Comparison of ENCODE assay signal across 9 mouse cellular contexts in the genomic region with DNA sequence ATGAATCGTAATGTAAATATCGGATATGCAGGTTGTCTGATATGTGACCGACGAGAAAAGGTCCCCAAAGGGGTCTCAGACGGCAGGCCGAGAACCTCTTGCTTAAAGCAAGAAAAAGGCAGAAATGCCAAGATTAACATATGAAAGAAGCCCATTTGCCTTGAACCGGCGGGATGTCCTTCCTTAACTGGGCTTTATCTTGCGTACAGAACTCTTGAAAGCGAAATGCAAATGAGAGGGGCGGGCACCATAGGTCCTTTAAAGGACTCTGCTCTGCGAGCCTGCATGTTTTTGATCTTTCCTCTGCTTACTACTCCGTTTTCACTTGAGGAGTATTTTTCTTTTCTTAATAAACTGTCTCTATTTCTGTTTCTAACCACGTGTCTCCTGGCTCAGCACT. TPM values are rescaled to one million over a fixed set of nuclear protein-coding genes. Genes with fewer than 3 reads are reported as not detected.
DNase-seq lines count a peak whose midpoint lies in the region; ATAC-seq and TF ChIP-seq lines count a peak whose summit lies in the region.
"Had no signal": no experiment of that assay in that cellular context is flagged by ENCODE, and none has a peak within 500 bp of the region (broad histone marks: within the 10 kb centered on the region; RNA-seq: fewer than 3 reads in every experiment).

No protein-coding gene starts in this region.

- TF ChIP-seq CTCF in liver, postnatal 0 days (IDR thresholded peaks at IDR 0.05; ENCODE audit: low read depth), result no peak

- no peak overlapping the region; the same call in 1 of the 2 replicates for H3K9ac ChIP-seq in ES-E14 (ENCODE audit: insufficient read depth, low read depth, low read length, poor library complexity, severe bottlenecking)
- H3K9ac ChIP-seq in liver, postnatal 0 days (replicated peaks), result peak overlapping the region; percentile 55; the same call in 1 of the 2 replicates

- H3K27me3 ChIP-seq in liver, postnatal 0 days (ENCODE audit: insufficient read depth, low read length), result 0 out of 2 replicates have a peak, but pooled peaks cover 5% of the 10 kb centered on the region

- peak; percentile 61 for DNase-seq in embryo, embryonic 10 days (ENCODE audit: low spot score)
- DNase-seq in embryo, embryonic 9.5 days (ENCODE audit: extremely low spot score), result no peak
- DNase-seq in ES-E14 (ENCODE audit: low read depth, low spot score), result peak; percentile 83
- DNase-seq in liver, postnatal 0 days, result no peak
- no peak for DNase-seq in left cerebral cortex, postnatal 4 days
- no peak for DNase-seq in thymus, postnatal 0 days (ENCODE audit: low spot score)
- no peak for DNase-seq in right cerebral cortex, postnatal 36 days (ENCODE audit: low spot score in 2 of 2)

- peak overlapping the region in 1 of 2 experiments; percentile 46; a peak in 2 of 4 replicates for H3K4me3 ChIP-seq in ES-E14 (ENCODE audit: insufficient read depth in 1 of 2, low read depth in 1 of 2, low read length in 2 of 2, poor library complexity in 1 of 2, severe bottlenecking in 1 of 2)
- H3K4me3 ChIP-seq in liver, postnatal 0 days (ENCODE audit: low read depth, low read length), result peak overlapping the region; percentile 24

- peak overlapping the region; percentile 66; the same call in 1 of the 2 replicates for H3K27ac ChIP-seq in ES-E14 (ENCODE audit: insufficient read depth, low read depth, low read length, poor library complexity, severe bottlenecking)
- H3K27ac ChIP-seq in liver, postnatal 0 days (ENCODE audit: low read depth), result no peak overlapping the region

- no peak for TF ChIP-seq EP300 in liver, postnatal 0 days (IDR thresholded peaks at IDR 0.05; ENCODE audit: low read depth)

- H3K9me3 ChIP-seq in ES-E14 (ENCODE audit: control insufficient read depth, insufficient read depth, low read depth, low read length), result no peaks in the 10 kb centered on the region
- H3K9me3 ChIP-seq in liver, postnatal 0 days (ENCODE audit: low read length), result no peaks in the 10 kb centered on the region

- no peaks in the 10 kb centered on the region for H3K36me3 ChIP-seq in ES-E14 (ENCODE audit: control insufficient read depth, insufficient read depth, low read length, poor library complexity, severe bottlenecking)
- H3K36me3 ChIP-seq in liver, postnatal 0 days (replicated peaks; ENCODE audit: insufficient read depth, low read length), result no peaks in the 10 kb centered on the region

- peak; percentile 3; the same call in 1 of the 2 replicates for ATAC-seq in granulocyte monocyte progenitor cell, adult 5-6 weeks (replicated peaks; ENCODE audit: poor library complexity, severe bottlenecking)
- no peak for ATAC-seq in liver, postnatal 0 days

- intact Hi-C loops in left cerebral cortex, postnatal 4 days (cut with DNase I), result no loop called here

- WGBS in liver, postnatal 0 days (ENCODE audit: insufficient replicate concordance), result 15% methylated on average over 14 of the region's 14 CpGs

- H3K4me1 ChIP-seq in ES-E14 (ENCODE audit: control insufficient read depth in 2 of 2, insufficient read depth in 2 of 2, low read length in 2 of 2, poor library complexity in 1 of 2), result peaks cover 13 to 16% of the 10 kb centered on the region in 2 experiments
- H3K4me1 ChIP-seq in liver, postnatal 0 days (ENCODE audit: insufficient read depth), result peaks cover 10% of the 10 kb centered on the region

- in situ Hi-C loops in ES-E14 (cut with MboI; ENCODE audit: low sequenced_read_pairs in 2 of 2, unreplicated experiment in 2 of 2), result no loop called here

- peak overlapping the region; percentile 69 for H3K4me2 ChIP-seq in liver, postnatal 0 days (ENCODE audit: low read depth, low read length)

TF ChIP-seq in ES-E14, 5 proteins besides CTCF, POLR2A, EP300 and RAD21:
- TF ChIP-seq CHD2 (IDR thresholded peaks at IDR 0.05; ENCODE audit: low read depth, low read length) (no peak), HCFC1 (IDR thresholded peaks at IDR 0.05; ENCODE audit: borderline replicate concordance, insufficient read depth, low read length) (no peak), ZNF384 (IDR thresholded peaks at IDR 0.05; ENCODE audit: low read depth, low read length) (no peak), ZC3H11A (IDR thresholded peaks at IDR 0.05; ENCODE audit: borderline replicate concordance, low read depth, low read length) (no peak), MAFK (IDR thresholded peaks at IDR 0.05; ENCODE audit: insufficient read depth, low read depth, low read length) (no peak)
TF ChIP-seq in ES-E14: peak in this region for 0.

RNA-seq across cellular contexts. Expression of gene Btn2a2, which starts 3.3 kb away (rescaled TPM):
- total RNA-seq in ES-E14 (2012; rRNA removed), result 0.95 and 1.5 TPM in 2 replicates
- total RNA-seq in granulocyte monocyte progenitor cell, adult 5-6 weeks (2014; fragmentation: Nextera tagmentation), result not detected in 2 replicates
- not detected in 2 replicates for total RNA-seq in granulocyte monocyte progenitor cell, adult 5-6 weeks (2017)
- not detected in 2 replicates for polyA plus RNA-seq in liver, postnatal 0 days (2015; fragmentation: Nextera tagmentation; extraction: Ambion mirVana)
- total RNA-seq in left cerebral cortex, postnatal 4 days (2021), result not detected
- 0.65 and 0.85 TPM in 2 replicates for polyA plus RNA-seq in thymus, postnatal 0 days (2015; fragmentation: Nextera tagmentation; extraction: Ambion mirVana)

RNA-seq across cellular contexts. Expression of gene Btn1a1, which starts 26.3 kb away (rescaled TPM):
- total RNA-seq in ES-E14 (2012; rRNA removed), result 0.11 and 0.62 TPM in 2 replicates
- total RNA-seq in granulocyte monocyte progenitor cell, adult 5-6 weeks (2014; fragmentation: Nextera tagmentation), result not detected in 2 replicates
- not detected in 2 replicates for total RNA-seq in granulocyte monocyte progenitor cell, adult 5-6 weeks (2017)
- polyA plus RNA-seq in liver, postnatal 0 days (2015; fragmentation: Nextera tagmentation; extraction: Ambion mirVana), result 0.92 and 0.96 TPM in 2 replicates
- not detected for total RNA-seq in left cerebral cortex, postnatal 4 days (2021)
- polyA plus RNA-seq in thymus, postnatal 0 days (2015; fragmentation: Nextera tagmentation; extraction: Ambion mirVana), result 0.17 and 0.27 TPM in 2 replicates
- polyA plus RNA-seq: C2C12 had no signal

RNA-seq across cellular contexts. Expression of gene Hist1h4h, which starts 38.9 kb away (rescaled TPM):
- 2,382 and 2,804 TPM in 2 replicates for total RNA-seq in ES-E14 (2012; rRNA removed)
- 19.7 and 101 TPM in 2 replicates for total RNA-seq in granulocyte monocyte progenitor cell, adult 5-6 weeks (2014; fragmentation: Nextera tagmentation)
- total RNA-seq in granulocyte monocyte progenitor cell, adult 5-6 weeks (2017), result 1,184 and 1,507 TPM in 2 replicates
- 7.2 and 7.5 TPM in 2 replicates for polyA plus RNA-seq in liver, postnatal 0 days (2015; fragmentation: Nextera tagmentation; extraction: Ambion mirVana)
- 100 to 1,000 TPM; 441 to 470 TPM for total RNA-seq in left cerebral cortex, postnatal 4 days (2021)
- polyA plus RNA-seq in thymus, postnatal 0 days (2015; fragmentation: Nextera tagmentation; extraction: Ambion mirVana), result 24.2 and 31.5 TPM in 2 replicates

RNA-seq across cellular contexts. Expression of gene Hist1h2af, which starts 41.7 kb away (rescaled TPM):
- 1,402 and 1,887 TPM in 2 replicates for total RNA-seq in ES-E14 (2012; rRNA removed)
- 23.5 TPM in 1 of 2 replicates, not detected in the other for total RNA-seq in granulocyte monocyte progenitor cell, adult 5-6 weeks (2014; fragmentation: Nextera tagmentation)
- 2,010 and 2,453 TPM in 2 replicates for total RNA-seq in granulocyte monocyte progenitor cell, adult 5-6 weeks (2017)
- 9.7 and 9.8 TPM in 2 replicates for polyA plus RNA-seq in liver, postnatal 0 days (2015; fragmentation: Nextera tagmentation; extraction: Ambion mirVana)
- total RNA-seq in left cerebral cortex, postnatal 4 days (2021), result 10 to 100 TPM; 74.6 to 86.0 TPM
- polyA plus RNA-seq in thymus, postnatal 0 days (2015; fragmentation: Nextera tagmentation; extraction: Ambion mirVana), result 32.3 and 49.5 TPM in 2 replicates

RNA-seq across cellular contexts. Expression of gene Hist1h3g, which starts 43.2 kb away (rescaled TPM):
- 436 and 621 TPM in 2 replicates for total RNA-seq in ES-E14 (2012; rRNA removed)
- total RNA-seq in granulocyte monocyte progenitor cell, adult 5-6 weeks (2014; fragmentation: Nextera tagmentation), result 60.4 and 108 TPM in 2 replicates
- total RNA-seq in granulocyte monocyte progenitor cell, adult 5-6 weeks (2017), result 191 and 281 TPM in 2 replicates
- 3.7 and 6.3 TPM in 2 replicates for polyA plus RNA-seq in liver, postnatal 0 days (2015; fragmentation: Nextera tagmentation; extraction: Ambion mirVana)
- 10 to 100 TPM; 22.0 to 28.6 TPM for total RNA-seq in left cerebral cortex, postnatal 4 days (2021)
- polyA plus RNA-seq in thymus, postnatal 0 days (2015; fragmentation: Nextera tagmentation; extraction: Ambion mirVana), result 27.6 and 43.7 TPM in 2 replicates

Comparison
In these comparisons a context has a peak if more than half of its experiments do, and no peak if none do; other contexts are left out.
1. DNase-seq: peak in embryo, embryonic 10 days (single experiment) and ES-E14 (single experiment); none in embryo, embryonic 9.5 days (single experiment), liver, postnatal 0 days (single experiment), left cerebral cortex, postnatal 4 days (single experiment), thymus, postnatal 0 days (single experiment) and right cerebral cortex, postnatal 36 days (0 of 2).